Mouse (Mus musculus): ENCODE measurements around the gene 1700003E16Rik.

GRCm38 (mm10) chr6:83131469-83132034 lies 24.7 kb upstream of the 1700003E16Rik start:
- no peak for TF ChIP-seq CTCF (IDR thresholded peaks at IDR 0.05)
- peak; percentile 82 for TF ChIP-seq EP300 (IDR thresholded peaks at IDR 0.05)

All from lung, postnatal 0 days (tissue).